Mouse (Mus musculus): ENCODE measurements around the gene Robo1.

GRCm38 (mm10) chr16:72664233-72664613 lies 356.1 kb downstream of the Robo1 start:
- TF ChIP-seq CTCF (IDR thresholded peaks at IDR 0.05; ENCODE audit: low read depth, low read length) (no peak), POLR2A (IDR thresholded peaks at IDR 0.05; ENCODE audit: insufficient read depth, low read length) (no peak)
